Mouse (Mus musculus) lung, embryonic 16.5 days (tissue): ENCODE measurements at regions not wholly inside any gene's neighbourhood (a gene's known extent, or its start where the extent isn't known, plus 50 kb on each side); places are given as distances from the start of the nearest gene placed in this dataset.
A peak's percentile ranks its signal among the peaks of the same experiment; 100 is the strongest.

Source experiments
- ATAC-seq: fragments of 200-750 bp; cut with Nextera tagmentation; 2 replicates; pipeline ENCODE4 v1.8.0; 2017; ENCODE audit warnings: low read depth, mild to moderate bottlenecking, moderate library complexity
- H3K27ac ChIP-seq: fragments of 300-500 bp; sonication (generic); 2 replicates; pipeline ENCODE4 v1.5.1; 2014; ENCODE audit warnings: mild to moderate bottlenecking, control low read depth, low read length
- H3K27me3 ChIP-seq: fragments of 300-500 bp; sonication (generic); 2 replicates; pipeline ENCODE4 v1.6.1; 2014; ENCODE audit warnings: low read depth, low read length, mixed read lengths; ENCODE audit not compliant: control insufficient read depth, insufficient read depth
- H3K36me3 ChIP-seq: fragments of 300-500 bp; sonication (generic); 2 replicates; pipeline ENCODE4 v1.6.1; 2014; ENCODE audit warnings: low read length; ENCODE audit not compliant: control insufficient read depth, insufficient read depth
- H3K4me1 ChIP-seq: fragments of 300-500 bp; sonication (generic); replicated peaks from 2 replicates; pipeline ENCODE4 v1.6.1; 2014; ENCODE audit warnings: low read length, mixed read lengths; ENCODE audit not compliant: control insufficient read depth, insufficient read depth
- H3K4me2 ChIP-seq: fragments of 300-500 bp; sonication (generic); 2 replicates; pipeline ENCODE4 v1.6.1; 2014; ENCODE audit warnings: low read depth, low read length, control low read depth
- H3K4me3 ChIP-seq: fragments of 300-500 bp; sonication (generic); 2 replicates; pipeline ENCODE4 v1.5.1; 2014; ENCODE audit warnings: mild to moderate bottlenecking, low read length, control low read depth
- H3K9ac ChIP-seq: fragments of 300-500 bp; sonication (generic); 2 replicates; pipeline ENCODE4 v1.6.1; 2014; ENCODE audit warnings: low read length, control low read depth
- H3K9me3 ChIP-seq: fragments of 300-500 bp; sonication (generic); 2 replicates; pipeline ENCODE4 v1.6.1; 2016; ENCODE audit warnings: low read length; ENCODE audit not compliant: control insufficient read depth
- WGBS: fragments of 180-500 bp; shearing (Covaris S2); extraction: QIAGEN DNeasy Blood & Tissue Kit; methylation state at CpG from one replicate; pipeline ENCODE4 v1.1.7; 2014; 5-methylcytosine and 5-hydroxymethylcytosine counted together

DNA sequence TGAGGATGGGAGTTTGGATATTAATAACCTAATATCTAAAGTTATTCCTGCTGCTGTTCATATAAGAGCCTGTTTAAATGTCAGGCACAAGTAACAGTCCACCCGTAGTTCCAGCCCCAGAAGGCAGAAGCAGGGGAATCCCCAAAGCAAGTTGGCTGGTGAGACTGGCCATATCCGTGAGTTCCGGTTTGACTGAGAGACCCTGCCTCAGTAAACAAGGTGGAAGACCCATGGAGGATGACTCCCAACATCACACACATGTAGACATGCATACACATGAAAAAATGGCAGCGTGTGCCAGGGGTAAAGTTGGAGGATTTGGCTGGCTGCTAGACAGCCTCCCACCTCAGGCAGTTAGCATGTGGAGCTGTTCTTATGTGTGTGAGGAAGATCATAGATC is 117.1 kb downstream of the 1810010D01Rik start:
- Histone ChIP-seq H3K4me1 (no peaks in the 10 kb centered on the region; the same call in 1 of the 2 replicates), H3K4me2 (no peak overlapping the region), H3K27me3 (no peaks in the 10 kb centered on the region), H3K36me3 (no peaks in the 10 kb centered on the region), H3K27ac (no peak overlapping the region), H3K9me3 (no peaks in the 10 kb centered on the region), H3K4me3 (no peak overlapping the region), H3K9ac (no peak overlapping the region)
- WGBS: 74% methylated on average over 4 of the region's 4 CpGs
- ATAC-seq: no peak

DNA sequence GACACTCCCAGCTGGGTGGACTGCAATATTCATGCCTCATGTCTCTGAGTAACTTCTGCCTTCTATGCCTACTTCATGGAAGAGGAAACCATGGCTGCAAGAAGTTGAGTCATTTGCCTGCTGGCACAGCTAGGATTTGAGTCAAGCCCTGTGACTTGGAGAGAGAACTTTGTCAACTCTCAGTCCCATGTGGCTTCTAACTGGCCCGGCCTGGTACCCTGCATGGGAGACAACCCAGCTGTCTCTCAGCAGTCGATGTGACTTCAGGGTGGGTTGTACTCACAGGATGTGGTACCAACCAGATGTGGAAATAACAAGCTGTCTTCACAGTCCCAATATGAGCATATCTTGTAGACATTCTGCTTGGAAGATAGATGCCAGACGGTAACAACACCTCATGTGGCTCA is 118.6 kb downstream of the 1810010D01Rik start:
- Histone ChIP-seq H3K4me2 (no peak overlapping the region), H3K4me3 (no peak overlapping the region), H3K9me3 (no peaks in the 10 kb centered on the region), H3K36me3 (no peaks in the 10 kb centered on the region), H3K27me3 (no peaks in the 10 kb centered on the region), H3K4me1 (no peaks in the 10 kb centered on the region; the same call in 1 of the 2 replicates), H3K27ac (no peak overlapping the region), H3K9ac (no peak overlapping the region)
- no peak for ATAC-seq
- 69% methylated on average over 3 of the region's 3 CpGs for WGBS

- H3K4me3 ChIP-seq: no peak overlapping the region
- H3K36me3 ChIP-seq: no peaks in the 10 kb centered on the region
- no peak overlapping the region for H3K4me2 ChIP-seq
- H3K27ac ChIP-seq: no peak overlapping the region
- WGBS: 91% methylated on average over 3 of the region's 3 CpGs
- no peak for ATAC-seq
- no peaks in the 10 kb centered on the region for H3K9me3 ChIP-seq
- no peaks in the 10 kb centered on the region for H3K27me3 ChIP-seq
- no peak overlapping the region for H3K9ac ChIP-seq
- no peaks in the 10 kb centered on the region; the same call in 1 of the 2 replicates for H3K4me1 ChIP-seq
Measured at GRCm38 (mm10) chr7:145088655-145089054, 119.3 kb downstream of the 1810010D01Rik start.

- Histone ChIP-seq H3K27ac (no peak overlapping the region), H3K9ac (no peak overlapping the region), H3K27me3 (no peaks in the 10 kb centered on the region), H3K4me2 (no peak overlapping the region), H3K9me3 (no peaks in the 10 kb centered on the region), H3K4me3 (no peak overlapping the region), H3K36me3 (no peaks in the 10 kb centered on the region), H3K4me1 (no peaks in the 10 kb centered on the region)
- WGBS: 74% methylated on average over 5 of the region's 5 CpGs
- no peak for ATAC-seq
Measured at GRCm38 (mm10) chr7:145087790-145088189, 120.1 kb downstream of the 1810010D01Rik start.

GRCm38 (mm10) chr7:145082917-145083752 is 124.8 kb downstream of the 1810010D01Rik start:
- WGBS: 54% methylated on average over 9 of the region's 9 CpGs
- no peak overlapping the region for H3K9ac ChIP-seq
- no peaks in the 10 kb centered on the region for H3K36me3 ChIP-seq
- no peak for ATAC-seq
- no peak overlapping the region for H3K4me3 ChIP-seq
- H3K9me3 ChIP-seq: no peaks in the 10 kb centered on the region
- no peaks in the 10 kb centered on the region for H3K27me3 ChIP-seq
- no peak overlapping the region for H3K27ac ChIP-seq
- H3K4me1 ChIP-seq: 0 out of 2 replicates have a peak, but pooled peaks cover 2% of the 10 kb centered on the region
- H3K4me2 ChIP-seq: no peak overlapping the region

GRCm38 (mm10) chr7:145071996-145072790 is 132.5 kb upstream of the Ccnd1 start:
- H3K4me2 ChIP-seq: no peak overlapping the region
- no peaks in the 10 kb centered on the region for H3K9me3 ChIP-seq
- H3K9ac ChIP-seq: no peak overlapping the region
- H3K36me3 ChIP-seq: no peaks in the 10 kb centered on the region
- no peak overlapping the region for H3K27ac ChIP-seq
- WGBS: 72% methylated on average over 5 of the region's 5 CpGs
- H3K4me3 ChIP-seq: no peak overlapping the region
- H3K4me1 ChIP-seq: no peaks in the 10 kb centered on the region
- ATAC-seq: no peak
- no peaks in the 10 kb centered on the region for H3K27me3 ChIP-seq

DNA sequence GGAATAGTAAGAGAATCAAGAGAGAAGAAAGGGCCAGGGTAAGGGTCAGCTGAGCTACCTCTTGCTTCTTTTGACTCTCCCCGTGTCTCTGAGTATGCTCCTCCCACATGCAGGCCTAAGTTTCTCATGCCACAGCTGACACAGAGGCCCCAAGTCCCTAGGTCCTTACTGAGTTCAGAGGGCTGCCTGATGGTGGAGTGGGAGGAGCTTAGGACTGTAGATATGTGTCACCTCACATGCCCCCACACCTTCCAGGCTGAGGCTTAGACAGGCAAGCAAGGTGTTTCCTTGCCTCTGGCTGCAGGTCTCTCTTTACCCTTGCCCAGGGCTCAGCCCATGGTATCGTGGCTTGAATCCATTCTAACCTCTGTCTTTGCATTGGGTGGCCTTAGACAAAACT is 131.8 kb upstream of the Ccnd1 start:
- Histone ChIP-seq H3K27ac (no peak overlapping the region), H3K4me3 (no peak overlapping the region), H3K9me3 (no peaks in the 10 kb centered on the region), H3K27me3 (no peaks in the 10 kb centered on the region), H3K9ac (no peak overlapping the region), H3K4me1 (no peaks in the 10 kb centered on the region), H3K36me3 (no peaks in the 10 kb centered on the region), H3K4me2 (no peak overlapping the region)
- no peak for ATAC-seq
- 63% methylated on average over 2 of the region's 2 CpGs for WGBS

DNA sequence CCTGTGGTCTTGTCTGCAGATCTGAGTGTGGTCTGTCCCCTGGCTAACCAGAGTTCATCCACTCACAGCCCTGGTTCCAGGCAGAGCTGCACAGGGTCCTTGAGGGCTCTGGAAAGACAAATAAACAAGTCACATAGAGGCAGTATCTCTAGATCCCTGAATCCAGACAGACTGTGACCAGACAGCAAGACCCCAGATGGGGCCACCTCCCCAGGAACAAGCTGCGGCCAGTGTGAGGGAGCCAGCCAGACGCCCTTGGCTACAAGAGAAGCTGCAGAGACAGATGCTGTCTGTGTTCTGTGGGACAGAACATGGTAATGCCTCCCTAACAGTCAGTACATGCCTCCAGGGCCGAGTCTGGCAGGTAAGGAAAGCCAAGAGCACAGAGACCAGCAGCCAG is 127.6 kb upstream of the Ccnd1 start:
- H3K9me3 ChIP-seq: no peaks in the 10 kb centered on the region
- 50% methylated on average over 3 of the region's 3 CpGs for WGBS

GRCm38 (mm10) chr7:145056320-145056719 is 116.6 kb upstream of the Ccnd1 start:
- Histone ChIP-seq H3K36me3 (no peaks in the 10 kb centered on the region), H3K9me3 (no peaks in the 10 kb centered on the region), H3K27me3 (no peaks in the 10 kb centered on the region), H3K9ac (no peak overlapping the region), H3K4me3 (no peak overlapping the region), H3K4me2 (no peak overlapping the region), H3K27ac (no peak overlapping the region; the same call in 1 of the 2 replicates), H3K4me1 (peaks cover 8% of the 10 kb centered on the region; the same call in 1 of the 2 replicates)
- WGBS: 40% methylated on average over 7 of the region's 7 CpGs
- ATAC-seq: peak; percentile 82

More for the DNA sequence above, 127.6 kb upstream of the Ccnd1 start:
- no peaks in the 10 kb centered on the region for H3K4me1 ChIP-seq
- H3K4me2 ChIP-seq: no peak overlapping the region
- no peak overlapping the region for H3K27ac ChIP-seq
- no peak overlapping the region for H3K4me3 ChIP-seq
- no peaks in the 10 kb centered on the region for H3K27me3 ChIP-seq
- no peak for ATAC-seq
- no peaks in the 10 kb centered on the region for H3K36me3 ChIP-seq
- no peak overlapping the region for H3K9ac ChIP-seq
